Mouse (Mus musculus) neural tube, embryonic 12.5 days (tissue): ENCODE results near the gene BC024978. TPM values are rescaled to one million over a fixed set of nuclear protein-coding genes. Genes with fewer than 3 reads are reported as not detected.

Experiments used
- ATAC-seq: fragments of 200-750 bp; cut with Nextera tagmentation; 2 replicates; pipeline ENCODE4 v1.8.0; 2017; ENCODE audit warnings: low read depth, mild to moderate bottlenecking, moderate TSS enrichment, moderate library complexity; ENCODE audit not compliant: low FRiP score
- H3K27ac ChIP-seq: fragments of 300-500 bp; sonication (generic); 2 replicates; pipeline ENCODE4 v1.5.1; 2016
- H3K27me3 ChIP-seq: fragments of 300-500 bp; sonication (generic); replicated peaks from 2 replicates; pipeline ENCODE4 v1.6.1; 2016; ENCODE audit warnings: mild to moderate bottlenecking
- H3K36me3 ChIP-seq: fragments of 300-500 bp; sonication (generic); 2 replicates; pipeline ENCODE4 v1.6.1; 2016; ENCODE audit warnings: mild to moderate bottlenecking
- H3K4me1 ChIP-seq: fragments of 300-500 bp; sonication (generic); 2 replicates; pipeline ENCODE4 v1.6.1; 2016
- H3K4me2 ChIP-seq: fragments of 300-500 bp; sonication (generic); replicated peaks from 2 replicates; pipeline ENCODE4 v1.6.1; 2016; ENCODE audit warnings: mild to moderate bottlenecking
- H3K4me3 ChIP-seq: fragments of 300-500 bp; sonication (generic); 2 replicates; pipeline ENCODE4 v1.5.1; 2016
- H3K9ac ChIP-seq: fragments of 300-500 bp; sonication (generic); 2 replicates; pipeline ENCODE4 v1.6.1; 2016; ENCODE audit warnings: mild to moderate bottlenecking
- H3K9me3 ChIP-seq: fragments of 300-500 bp; sonication (generic); 2 replicates; pipeline ENCODE4 v1.6.1; 2016; ENCODE audit warnings: mild to moderate bottlenecking
- WGBS: fragments of 180-500 bp; shearing (Covaris S2); methylation state at CpG from one replicate; pipeline ENCODE4 v1.1.7; 2016; 5-methylcytosine and 5-hydroxymethylcytosine counted together
- polyA plus RNA-seq: library from polyadenylated mRNA; unstranded; fragments of >200 nt; fragmentation: Nextera tagmentation; extraction: Ambion mirVana; gene quantifications from 2 replicates; pipeline ENCODE4 v1.2.1, GENCODE M21; 2016

Gene BC024978
- polyA plus RNA-seq, 1 experiment from 2014 or later: 3.7 TPM

DNA sequence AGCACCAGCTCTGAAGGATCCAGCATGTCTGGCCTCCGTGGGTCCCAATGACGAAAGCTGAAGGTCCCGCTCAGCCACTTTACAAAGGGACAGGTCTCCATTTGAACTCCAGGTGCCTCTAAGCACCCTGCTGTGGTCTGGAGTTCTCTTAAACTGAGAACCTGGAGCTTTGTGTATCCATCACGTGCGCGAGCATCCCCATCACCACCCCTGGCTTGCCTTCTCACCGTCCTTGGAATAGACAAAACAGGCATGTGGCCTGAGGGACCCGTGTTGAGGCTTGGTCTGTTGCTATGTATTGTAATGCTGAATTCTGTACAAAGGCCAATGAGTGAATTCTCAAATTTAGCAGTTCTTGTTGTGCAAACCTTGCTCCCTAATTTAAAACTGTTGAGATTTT, 3.2 kb downstream of the BC024978 start:
- WGBS: 94% methylated on average over 8 of the region's 8 CpGs
- peaks cover 12% of the 10 kb centered on the region for H3K4me1 ChIP-seq
- no peak for ATAC-seq
- no peak overlapping the region for H3K27ac ChIP-seq
- H3K4me2 ChIP-seq: no peak overlapping the region
- H3K4me3 ChIP-seq: no peak overlapping the region
- peaks cover 29% of the 10 kb centered on the region for H3K36me3 ChIP-seq
- H3K9me3 ChIP-seq: no peaks in the 10 kb centered on the region
- H3K27me3 ChIP-seq: no peaks in the 10 kb centered on the region
- no peak overlapping the region for H3K9ac ChIP-seq

GRCm38 (mm10) chr7:27203730-27204449, 8.3 kb downstream of the BC024978 start:
- Histone ChIP-seq H3K27ac (no peak overlapping the region), H3K4me2 (no peak overlapping the region), H3K4me1 (no peaks in the 10 kb centered on the region), H3K4me3 (no peak overlapping the region), H3K27me3 (no peaks in the 10 kb centered on the region), H3K9me3 (no peaks in the 10 kb centered on the region), H3K9ac (no peak overlapping the region), H3K36me3 (peaks cover 52% of the 10 kb centered on the region)
- 96% methylated on average over 8 of the region's 8 CpGs for WGBS
- ATAC-seq: no peak

DNA sequence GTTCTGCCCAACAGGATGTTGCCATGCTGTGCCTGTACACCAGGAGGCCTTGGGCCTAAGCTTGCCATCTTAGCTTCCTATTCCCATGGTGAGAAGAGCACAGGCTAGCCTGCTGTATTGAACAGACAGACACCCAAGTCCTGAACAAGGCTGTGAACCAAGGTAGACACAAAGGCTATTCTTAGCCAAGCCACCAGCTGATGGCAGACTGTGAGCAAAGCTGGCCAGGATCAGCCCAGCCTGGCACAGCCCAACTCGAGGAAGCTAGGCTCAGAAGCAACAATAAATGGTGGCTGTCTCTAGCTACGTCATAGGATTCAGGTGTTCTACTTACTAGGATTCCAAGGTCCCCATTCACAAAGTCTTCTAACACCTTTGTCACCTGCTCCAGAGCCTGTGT, 17.0 kb downstream of the BC024978 start:
- 86% methylated on average over 2 of the region's 2 CpGs for WGBS
- ATAC-seq: no peak
- H3K4me2 ChIP-seq: no peak overlapping the region

DNA sequence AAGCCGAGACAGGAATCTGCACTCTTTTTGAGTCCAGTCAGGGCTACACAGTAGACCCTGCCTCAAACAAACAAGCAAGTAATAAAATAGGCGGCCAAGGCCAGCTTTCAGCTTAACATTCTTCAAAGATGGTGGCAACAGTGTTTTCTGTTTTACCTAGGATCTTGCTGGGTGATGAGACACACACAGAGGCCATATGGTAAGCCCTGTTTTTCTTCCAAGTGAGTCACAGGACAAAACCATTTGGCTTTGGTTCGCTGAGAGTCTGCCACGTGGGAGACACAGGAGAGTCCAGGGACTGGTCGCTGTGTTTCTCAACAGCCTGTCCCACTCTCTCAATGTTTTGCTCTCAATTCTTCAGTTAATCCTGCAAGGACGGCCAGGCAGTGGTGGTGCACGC, 23.0 kb downstream of the BC024978 start:
- Histone ChIP-seq H3K4me1 (0 out of 2 replicates have a peak, but pooled peaks cover 2% of the 10 kb centered on the region), H3K27ac (no peak overlapping the region), H3K4me2 (no peak overlapping the region), H3K4me3 (no peak overlapping the region), H3K9me3 (no peaks in the 10 kb centered on the region), H3K9ac (no peak overlapping the region), H3K36me3 (peaks cover 43% of the 10 kb centered on the region), H3K27me3 (no peaks in the 10 kb centered on the region)
- WGBS: 79% methylated on average over 7 of the region's 7 CpGs
- no peak for ATAC-seq

More for the DNA sequence above, 17.0 kb downstream of the BC024978 start:
- Histone ChIP-seq H3K9me3 (no peaks in the 10 kb centered on the region), H3K27ac (no peak overlapping the region), H3K9ac (no peak overlapping the region), H3K4me1 (no peaks in the 10 kb centered on the region), H3K36me3 (peaks cover 86% of the 10 kb centered on the region), H3K27me3 (no peaks in the 10 kb centered on the region), H3K4me3 (no peak overlapping the region)

DNA sequence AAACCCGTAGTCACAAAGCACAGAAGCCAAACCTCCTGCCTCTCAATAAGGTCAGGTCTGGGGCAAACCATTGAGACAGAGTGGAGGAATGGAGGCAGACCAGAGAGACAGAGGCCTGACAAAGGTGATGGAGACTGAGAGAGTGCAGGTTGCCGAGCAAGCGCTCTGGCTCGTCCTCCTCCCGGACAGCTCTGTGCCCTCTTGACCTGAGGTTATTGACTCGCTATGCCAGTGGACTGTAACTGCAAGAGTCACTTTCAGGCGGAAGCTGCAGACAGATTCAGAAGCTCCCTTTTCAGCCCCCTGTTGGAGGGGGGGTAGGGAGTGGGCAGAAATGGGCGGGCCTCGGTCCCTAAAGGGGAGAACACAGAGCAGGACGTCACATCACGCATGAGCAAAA, 24.4 kb downstream of the BC024978 start:
- peaks cover 15% of the 10 kb centered on the region for H3K4me1 ChIP-seq
- 71% methylated on average over 11 of the region's 11 CpGs for WGBS
- H3K9me3 ChIP-seq: no peaks in the 10 kb centered on the region
- no peak overlapping the region for H3K27ac ChIP-seq
- no peak overlapping the region for H3K4me2 ChIP-seq
- H3K36me3 ChIP-seq: peaks cover 33% of the 10 kb centered on the region
- no peak overlapping the region for H3K4me3 ChIP-seq
- no peaks in the 10 kb centered on the region for H3K27me3 ChIP-seq
- ATAC-seq: no peak
- no peak overlapping the region for H3K9ac ChIP-seq

DNA sequence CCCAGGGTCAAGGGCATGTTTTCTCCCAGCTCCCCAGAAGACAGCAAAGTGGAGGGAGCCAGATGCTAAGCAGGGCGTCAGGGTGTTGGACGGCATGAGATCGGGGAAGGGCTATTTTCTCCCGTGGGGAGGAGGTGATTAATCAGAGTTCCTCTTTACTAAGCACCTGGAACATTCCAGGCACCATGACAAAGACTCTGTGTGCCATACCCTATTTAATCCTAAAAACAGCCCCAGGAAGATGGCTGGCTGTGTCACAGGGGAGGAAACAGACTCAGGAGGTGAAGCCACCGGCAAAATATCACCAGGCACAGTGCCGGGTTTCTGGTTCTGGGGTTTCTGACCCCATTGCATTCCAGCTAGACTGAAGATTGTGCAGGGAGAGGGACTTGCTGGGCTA, 26.4 kb downstream of the BC024978 start:
- peaks cover 35% of the 10 kb centered on the region for H3K4me1 ChIP-seq
- 85% methylated on average over 6 of the region's 6 CpGs for WGBS
- no peak overlapping the region for H3K9ac ChIP-seq
- H3K36me3 ChIP-seq: peaks cover 18% of the 10 kb centered on the region
- H3K4me2 ChIP-seq: no peak overlapping the region
- no peaks in the 10 kb centered on the region for H3K9me3 ChIP-seq
- no peak overlapping the region for H3K4me3 ChIP-seq
- H3K27me3 ChIP-seq: no peaks in the 10 kb centered on the region
- no peak overlapping the region for H3K27ac ChIP-seq
- no peak for ATAC-seq

DNA sequence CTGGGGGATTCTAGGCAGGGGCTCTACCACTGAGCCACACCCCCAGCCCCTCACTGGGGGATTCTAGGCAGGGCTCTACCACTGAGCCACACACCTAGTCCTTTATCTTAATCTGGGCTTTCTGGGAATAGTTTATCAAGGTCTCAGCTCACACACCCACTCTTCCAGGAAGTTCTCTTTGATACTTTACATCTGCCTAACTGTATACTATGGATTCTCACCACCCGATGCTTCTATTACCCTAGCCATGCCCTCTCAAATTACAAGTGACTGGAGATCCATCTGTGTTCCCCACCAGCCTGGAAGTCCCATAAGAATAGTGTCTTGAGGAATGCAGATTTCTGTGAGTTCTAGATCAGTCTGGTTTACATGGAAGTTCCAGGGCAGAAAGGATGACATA, 27.0 kb downstream of the BC024978 start:
- Histone ChIP-seq H3K36me3 (peaks cover 12% of the 10 kb centered on the region; the same call in 1 of the 2 replicates), H3K27ac (no peak overlapping the region), H3K27me3 (no peaks in the 10 kb centered on the region), H3K9ac (no peak overlapping the region), H3K4me1 (peaks cover 41% of the 10 kb centered on the region), H3K9me3 (no peaks in the 10 kb centered on the region), H3K4me2 (no peak overlapping the region), H3K4me3 (no peak overlapping the region)
- 80% methylated on average over 1 of the region's 1 CpGs for WGBS
- ATAC-seq: no peak

- 76% methylated on average over 11 of the region's 11 CpGs for WGBS
- ATAC-seq: no peak
- no peaks in the 10 kb centered on the region for H3K27me3 ChIP-seq
- H3K36me3 ChIP-seq: 0 out of 2 replicates have a peak, but pooled peaks cover 1% of the 10 kb centered on the region
- peak overlapping the region; percentile 83 for H3K9ac ChIP-seq
- peaks cover 52% of the 10 kb centered on the region for H3K4me1 ChIP-seq
- H3K4me2 ChIP-seq: peak overlapping the region; percentile 89
- no peak overlapping the region for H3K4me3 ChIP-seq
- H3K9me3 ChIP-seq: no peaks in the 10 kb centered on the region
- H3K27ac ChIP-seq: no peak overlapping the region
Observed at GRCm38 (mm10) chr7:27224877-27225575, 29.4 kb downstream of the BC024978 start.

DNA sequence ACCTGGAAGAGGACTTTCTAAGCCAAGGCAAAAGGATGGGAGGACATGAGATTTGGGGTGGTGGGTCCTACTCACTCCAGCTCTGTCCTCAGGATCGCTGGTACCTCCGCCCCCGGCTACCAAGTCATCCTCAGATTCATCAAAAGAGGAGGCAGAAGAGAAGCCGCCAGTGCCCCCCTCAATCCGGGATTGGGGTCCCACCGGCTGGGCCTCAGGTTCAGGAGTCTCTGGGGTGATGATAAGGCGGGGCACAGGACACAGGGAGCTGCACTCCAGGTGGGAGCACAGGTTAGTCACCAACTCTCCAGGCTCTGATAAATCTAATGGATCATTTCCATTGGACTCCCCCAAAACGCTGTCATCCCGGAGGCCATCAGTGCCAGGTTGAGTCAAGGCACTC, 31.7 kb downstream of the BC024978 start:
- Histone ChIP-seq H3K27me3 (no peaks in the 10 kb centered on the region), H3K4me1 (peaks cover 52% of the 10 kb centered on the region), H3K4me3 (peak overlapping the region; percentile 86), H3K9ac (peak overlapping the region; percentile 83), H3K27ac (no peak overlapping the region), H3K4me2 (peak overlapping the region; percentile 89), H3K9me3 (no peaks in the 10 kb centered on the region), H3K36me3 (no peaks in the 10 kb centered on the region)
- WGBS: 33% methylated on average over 9 of the region's 9 CpGs
- ATAC-seq: no peak

DNA sequence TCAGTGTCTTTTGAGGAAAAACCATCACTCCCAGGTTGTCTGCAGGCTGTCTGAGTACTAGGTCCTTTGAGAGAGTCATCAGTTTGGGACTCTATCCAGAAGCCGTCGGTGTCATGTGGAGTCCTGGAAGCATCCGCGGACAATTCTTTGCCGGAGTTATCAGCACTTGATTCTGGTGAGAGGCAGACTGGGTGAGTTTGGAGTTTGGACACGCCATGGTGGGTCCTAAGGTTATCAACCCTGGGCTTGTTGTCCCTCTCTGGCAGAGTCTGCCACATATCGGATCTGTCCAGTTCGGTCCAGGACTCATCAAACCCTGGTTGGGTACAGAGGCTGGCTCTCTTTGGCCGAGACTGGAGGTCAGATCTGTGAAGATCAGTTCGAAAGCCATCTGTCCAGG, 32.1 kb downstream of the BC024978 start:
- Histone ChIP-seq H3K36me3 (no peaks in the 10 kb centered on the region), H3K4me3 (peak overlapping the region; percentile 86), H3K9me3 (no peaks in the 10 kb centered on the region), H3K4me1 (peaks cover 52% of the 10 kb centered on the region), H3K27me3 (no peaks in the 10 kb centered on the region), H3K27ac (no peak overlapping the region), H3K9ac (peak overlapping the region; percentile 83), H3K4me2 (peak overlapping the region; percentile 89)
- ATAC-seq: peak; percentile 0; the same call in 1 of the 2 replicates
- 6% methylated on average over 10 of the region's 10 CpGs for WGBS

DNA sequence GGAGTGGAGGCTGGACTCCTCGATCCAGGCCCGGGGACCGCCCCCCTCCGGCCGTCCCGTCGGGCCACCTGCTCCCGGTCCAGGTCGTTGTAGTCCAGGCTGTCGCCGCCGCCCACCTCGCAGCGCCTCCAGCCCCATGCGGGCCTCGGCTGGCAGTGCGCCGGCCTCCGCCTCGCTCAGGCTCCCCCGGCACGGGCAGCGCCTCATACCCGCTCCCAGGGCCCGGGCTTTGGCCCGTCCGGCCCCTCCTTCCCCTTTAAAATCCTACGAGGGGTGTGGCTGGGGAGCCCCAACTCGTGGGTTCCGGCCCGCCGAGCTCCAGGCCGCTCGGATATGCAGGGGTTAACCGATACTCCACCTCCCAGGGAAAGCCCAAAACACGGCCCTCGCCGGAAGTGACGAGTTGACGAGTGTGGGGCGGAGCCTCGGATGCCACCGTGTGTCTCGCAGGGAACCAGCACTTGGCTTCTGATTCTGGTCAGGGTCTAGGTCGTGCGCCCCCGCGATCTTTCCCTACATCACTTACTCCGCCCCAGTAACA, 32.8 kb downstream of the BC024978 start, which contains the start of gene Itpkc:
Gene Itpkc (minus strand): TSS at position 381 of the 541 bp plus-strand sequence.
- Histone ChIP-seq H3K4me3 (peak within 1 kb of the TSS; percentile 86), H3K27ac (peak within 1 kb of the TSS; percentile 62; the same call in 1 of the 2 replicates), H3K4me2 (peak within 1 kb of the TSS; percentile 89), H3K36me3 (no peaks in the 10 kb centered on the region), H3K4me1 (peaks cover 56% of the 10 kb centered on the region), H3K9me3 (no peaks in the 10 kb centered on the region), H3K27me3 (no peaks in the 10 kb centered on the region), H3K9ac (peak within 1 kb of the TSS; percentile 83)
- peak; percentile 73 for ATAC-seq
- WGBS: under 1% methylated on average over 49 of the region's 49 CpGs

DNA sequence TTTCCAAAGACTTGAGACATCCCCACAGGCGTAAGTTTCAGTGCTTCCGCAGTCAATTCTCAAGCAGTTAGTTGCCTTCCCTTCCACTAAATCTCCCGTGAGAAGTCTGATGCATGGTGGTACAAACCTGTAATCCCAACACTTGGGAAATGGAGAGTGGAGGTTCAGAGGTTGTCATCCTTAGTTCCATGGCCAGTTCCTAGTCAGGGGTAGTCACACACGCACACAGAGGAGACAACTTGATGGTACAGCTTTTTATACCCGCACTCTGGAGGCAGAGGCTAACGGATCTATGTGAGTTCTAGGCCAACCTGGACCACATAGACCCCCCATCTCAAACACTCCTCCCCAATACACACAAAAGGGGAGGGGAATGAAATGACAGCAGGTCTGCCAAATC, 33.3 kb downstream of the BC024978 start:
- no peak for ATAC-seq
- Histone ChIP-seq H3K27ac (no peak overlapping the region), H3K27me3 (no peaks in the 10 kb centered on the region), H3K4me3 (peak overlapping the region; percentile 86), H3K4me1 (peaks cover 56% of the 10 kb centered on the region), H3K9me3 (no peaks in the 10 kb centered on the region), H3K9ac (peak overlapping the region; percentile 83), H3K4me2 (peak overlapping the region; percentile 89), H3K36me3 (no peaks in the 10 kb centered on the region)
- WGBS: 18% methylated on average over 6 of the region's 6 CpGs
